Mouse (Mus musculus): ENCODE measurements around the gene Gria4.
A peak's percentile ranks its signal among the peaks of the same experiment; 100 is the strongest.
"Not testable (repeated sequence)": the region's sequence is repeated elsewhere in the genome, so short reads cannot be mapped to it uniquely, and the experiment has no call there.

Gria4 gene

DNA sequence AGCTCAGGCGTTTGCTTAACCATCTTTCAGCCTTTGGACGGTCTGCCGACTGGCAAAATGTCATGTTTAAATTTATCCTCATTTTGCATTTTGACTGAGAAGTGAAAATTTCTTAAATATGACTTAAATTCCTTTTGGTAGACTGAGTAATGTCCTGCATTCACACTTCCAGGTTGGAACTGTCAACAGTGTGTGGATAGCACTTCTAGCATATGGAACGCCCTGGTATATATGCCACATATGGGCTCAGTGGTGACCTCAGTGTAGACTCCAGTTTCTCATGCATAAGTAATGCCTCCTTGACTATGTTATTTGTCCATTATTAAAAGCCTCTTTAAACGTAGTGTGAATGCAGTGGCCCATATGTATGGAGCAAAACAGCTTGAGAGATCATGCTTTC is 222.4 kb downstream of the Gria4 start:
- no peak for DNase-seq (ENCODE audit: extremely low spot score, low spot score)

DNA sequence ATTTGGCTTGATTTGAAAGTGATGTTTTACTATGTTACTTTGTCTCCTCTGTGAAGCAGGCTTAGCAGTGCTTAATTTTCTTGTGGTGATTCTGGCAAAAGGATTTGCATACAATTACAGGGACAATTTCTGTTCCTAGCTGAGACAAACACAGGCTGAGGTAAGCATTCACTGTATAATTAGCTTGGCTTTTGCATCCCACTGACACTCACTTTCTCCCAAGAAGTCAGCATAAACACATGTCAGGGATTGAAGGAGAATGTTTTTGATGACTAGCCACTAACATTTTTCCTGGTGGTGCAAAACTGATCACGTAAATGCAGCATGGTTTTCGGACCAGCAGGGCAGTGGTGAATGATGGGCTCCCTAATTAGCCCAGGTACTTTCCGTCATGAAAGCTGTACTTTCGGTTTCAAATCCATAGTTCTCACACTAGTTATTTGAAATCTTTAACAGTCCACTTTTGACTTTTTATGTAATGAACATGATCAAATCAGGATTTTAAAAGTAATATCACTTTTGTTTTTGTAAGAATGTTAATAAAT is 240.5 kb downstream of the Gria4 start:
- no peak for DNase-seq (ENCODE audit: extremely low spot score, low spot score)

DNA sequence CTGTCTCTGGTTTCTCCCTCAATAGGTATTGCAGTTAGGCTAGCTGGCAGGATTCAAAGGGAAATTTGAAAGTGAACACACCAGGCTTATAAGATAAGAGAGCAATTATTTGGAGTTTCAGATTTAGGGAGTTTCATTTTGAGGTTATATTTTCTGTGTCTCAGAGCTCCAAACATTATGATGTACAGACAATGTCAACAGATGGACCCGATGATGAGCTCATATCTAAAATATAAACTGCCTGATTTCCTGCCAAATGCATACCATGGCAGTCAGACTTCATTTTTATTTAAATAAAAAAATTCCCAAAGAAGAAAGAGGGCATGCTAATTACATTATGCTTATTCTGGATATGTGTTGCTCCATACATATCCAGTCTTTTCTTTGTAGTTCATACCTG is 256.8 kb downstream of the Gria4 start:
- DNase-seq (ENCODE audit: extremely low spot score, low spot score) = no peak

DNA sequence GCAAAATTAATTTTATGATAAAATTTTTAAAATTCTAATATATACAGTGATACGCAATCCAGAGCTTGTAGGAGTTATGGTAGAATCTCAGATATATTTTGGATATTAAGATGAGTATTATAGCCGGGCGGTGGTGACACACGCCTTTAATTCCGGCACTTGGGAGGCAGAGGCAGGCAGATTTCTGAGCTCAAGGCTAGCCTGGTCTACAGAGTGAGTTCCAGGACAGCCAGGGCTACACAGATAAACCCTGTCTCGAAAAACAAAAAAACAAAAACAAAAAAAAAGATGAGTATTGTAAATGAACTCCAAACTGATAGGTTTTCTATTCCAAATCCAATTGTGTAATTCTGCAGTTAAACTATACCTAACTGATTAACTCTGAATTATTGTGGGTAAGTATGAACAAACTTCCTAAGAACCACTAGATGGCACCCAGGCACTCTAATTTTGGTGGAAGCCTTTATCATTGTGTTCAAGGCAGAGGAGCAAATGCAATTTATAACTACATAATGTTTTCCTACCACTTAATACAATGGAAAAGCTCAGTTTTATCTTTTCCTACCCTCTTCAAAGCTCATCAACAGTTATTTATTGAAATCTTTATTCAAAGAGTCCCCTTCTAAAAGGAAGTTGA is 259.4 kb downstream of the Gria4 start:
- no peak for DNase-seq (ENCODE audit: extremely low spot score, low spot score)

DNA sequence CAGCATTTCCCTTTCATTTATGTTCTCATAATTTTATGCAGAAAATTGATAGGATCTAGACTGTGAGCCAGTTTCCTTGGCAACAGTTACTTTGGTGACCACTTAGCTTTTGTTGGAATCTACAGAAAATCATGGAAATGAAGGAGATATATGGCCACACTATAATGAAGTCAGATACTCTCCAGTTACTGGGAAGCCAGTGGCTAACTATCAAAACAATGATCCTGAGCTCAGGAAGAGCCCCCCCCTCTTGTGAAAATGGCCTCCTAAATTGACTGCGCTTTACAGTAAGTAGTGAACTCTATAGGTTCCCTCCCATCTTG is 281.5 kb downstream of the Gria4 start:
- no peak for DNase-seq (ENCODE audit: extremely low spot score, low spot score)

DNA sequence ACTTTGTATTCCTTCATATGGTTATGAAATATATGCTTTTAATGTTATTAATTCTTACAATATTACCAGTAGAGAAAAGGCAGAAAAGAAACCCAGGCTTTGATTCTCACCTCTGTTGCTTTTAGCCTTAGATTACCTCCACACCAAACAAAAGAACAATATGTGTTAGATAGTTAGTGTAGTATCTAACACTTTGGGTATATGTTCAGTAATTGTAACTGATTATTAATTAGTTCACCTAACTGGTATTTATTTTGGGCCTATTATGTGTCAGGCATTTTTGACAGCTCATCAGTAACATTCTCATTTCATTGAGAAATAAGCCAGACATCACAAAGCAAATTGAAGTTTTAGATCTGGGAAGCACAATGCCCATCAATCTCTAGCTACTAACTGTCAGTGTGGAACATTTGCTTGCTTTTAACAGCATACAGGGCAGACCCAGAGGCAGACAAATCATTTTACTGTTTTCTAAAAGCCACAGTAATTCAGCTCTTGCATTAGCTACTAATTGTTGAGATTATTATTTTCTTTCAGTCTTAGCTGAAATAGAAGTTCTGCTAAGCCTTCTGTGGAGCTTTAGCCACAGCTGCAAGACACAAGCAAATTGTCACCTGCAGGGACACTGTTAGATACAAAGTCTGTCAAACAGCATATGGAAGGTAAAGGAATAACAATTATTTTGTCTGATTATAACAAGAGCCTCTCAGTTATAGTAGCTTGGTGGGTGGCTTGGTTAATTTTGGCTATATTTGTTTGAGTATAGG is 282.1 kb downstream of the Gria4 start:
- DNase-seq (ENCODE audit: extremely low spot score, low spot score) = no peak

DNA sequence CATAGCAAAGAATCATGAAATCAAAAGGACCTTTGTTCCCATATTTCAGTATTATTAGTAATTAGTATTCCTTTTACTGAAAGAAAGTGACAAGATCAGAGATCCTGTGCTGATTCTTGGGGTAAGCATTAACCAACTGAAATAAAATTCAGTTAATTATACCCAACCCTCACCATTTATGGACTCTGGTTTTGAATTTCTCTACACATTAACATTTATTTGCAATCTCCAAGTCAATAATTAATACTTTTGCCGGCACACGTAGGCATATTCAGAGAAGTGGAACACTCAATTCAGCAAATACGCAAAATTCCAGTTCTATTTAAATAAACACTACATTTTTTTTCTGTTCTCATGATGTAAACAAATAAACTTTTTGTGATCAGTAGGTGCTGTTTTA is 289.9 kb downstream of the Gria4 start:
- no peak for DNase-seq (ENCODE audit: extremely low spot score, low spot score)

DNA sequence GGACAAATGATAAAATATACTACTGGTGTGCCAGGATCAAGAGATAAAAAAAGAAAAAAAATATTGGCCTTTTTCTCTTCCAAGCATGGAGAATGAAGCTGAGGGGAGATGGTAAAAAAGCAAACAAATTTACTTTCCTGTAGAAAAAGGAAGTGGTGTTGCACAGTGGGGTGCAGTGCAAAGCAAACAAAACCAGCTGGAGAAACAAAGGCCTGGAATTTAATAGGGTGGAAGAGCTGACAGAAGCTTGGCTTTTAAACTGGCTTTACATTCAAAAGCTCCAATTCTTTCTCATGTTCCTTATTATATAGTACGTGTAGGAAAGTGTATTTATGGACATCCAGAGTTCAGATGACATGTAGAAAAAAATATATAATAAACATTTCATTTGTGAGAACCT is 290.9 kb downstream of the Gria4 start:
- no peak for DNase-seq (ENCODE audit: extremely low spot score, low spot score)

DNA sequence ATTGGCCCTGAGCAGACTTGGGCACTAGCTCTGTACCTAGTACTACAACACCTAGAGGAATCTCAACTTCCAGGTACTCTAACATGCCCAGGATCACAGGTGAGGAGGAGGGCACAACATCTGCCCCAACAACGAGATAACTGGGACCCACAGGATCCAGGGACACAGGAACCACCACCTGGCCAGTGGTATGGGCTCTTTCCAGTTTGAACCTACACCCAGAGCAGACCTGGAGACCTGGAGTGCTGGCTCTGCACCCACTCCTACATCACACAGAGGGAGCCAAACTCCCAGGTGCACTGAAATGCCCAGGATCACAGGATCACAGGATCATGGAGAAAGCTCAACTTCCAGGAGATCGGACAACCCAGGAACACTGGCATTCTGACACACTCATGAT is 309.6 kb downstream of the Gria4 start:
- DNase-seq (ENCODE audit: extremely low spot score, low spot score) = no peak

DNA sequence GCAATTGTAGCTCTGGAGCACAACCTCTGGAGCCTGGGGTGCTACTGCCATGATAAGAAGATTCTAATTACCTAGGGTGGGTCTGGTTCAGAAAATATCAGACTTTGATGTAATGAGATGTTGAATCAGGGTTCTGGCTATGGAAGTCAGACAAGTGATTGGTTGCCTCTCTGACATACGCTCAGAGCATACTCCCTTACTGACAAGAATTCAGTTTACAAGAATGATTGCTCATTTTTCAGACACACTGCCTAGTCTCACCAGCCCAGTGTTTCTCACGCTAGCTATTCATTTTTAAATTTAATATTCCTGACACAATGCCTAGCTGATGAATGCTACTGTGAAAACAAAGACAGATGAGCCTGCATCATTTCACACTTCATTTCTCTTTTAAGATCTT is 311.5 kb downstream of the Gria4 start:
- DNase-seq (ENCODE audit: extremely low spot score, low spot score) = no peak

DNA sequence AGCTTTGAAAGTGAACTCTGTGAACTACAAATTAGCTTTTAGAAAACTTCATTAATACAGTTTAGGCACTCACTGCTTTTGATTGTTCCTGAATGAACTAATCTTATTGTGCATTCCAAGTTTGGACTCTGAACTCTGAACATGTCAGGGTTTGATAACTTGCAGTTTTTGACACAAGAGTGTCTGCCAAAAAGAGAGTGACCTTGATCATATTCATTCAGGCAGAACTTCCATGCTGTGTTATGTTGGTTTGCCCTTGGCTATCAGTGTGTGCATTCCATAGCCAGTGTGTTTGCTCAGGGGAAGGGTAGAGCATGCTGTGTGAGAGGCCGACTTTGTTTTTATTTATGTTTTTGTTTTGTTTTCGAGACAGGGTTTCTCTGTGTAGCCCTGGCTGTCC is 325.2 kb downstream of the Gria4 start:
- no peak for DNase-seq (ENCODE audit: extremely low spot score, low spot score)

DNA sequence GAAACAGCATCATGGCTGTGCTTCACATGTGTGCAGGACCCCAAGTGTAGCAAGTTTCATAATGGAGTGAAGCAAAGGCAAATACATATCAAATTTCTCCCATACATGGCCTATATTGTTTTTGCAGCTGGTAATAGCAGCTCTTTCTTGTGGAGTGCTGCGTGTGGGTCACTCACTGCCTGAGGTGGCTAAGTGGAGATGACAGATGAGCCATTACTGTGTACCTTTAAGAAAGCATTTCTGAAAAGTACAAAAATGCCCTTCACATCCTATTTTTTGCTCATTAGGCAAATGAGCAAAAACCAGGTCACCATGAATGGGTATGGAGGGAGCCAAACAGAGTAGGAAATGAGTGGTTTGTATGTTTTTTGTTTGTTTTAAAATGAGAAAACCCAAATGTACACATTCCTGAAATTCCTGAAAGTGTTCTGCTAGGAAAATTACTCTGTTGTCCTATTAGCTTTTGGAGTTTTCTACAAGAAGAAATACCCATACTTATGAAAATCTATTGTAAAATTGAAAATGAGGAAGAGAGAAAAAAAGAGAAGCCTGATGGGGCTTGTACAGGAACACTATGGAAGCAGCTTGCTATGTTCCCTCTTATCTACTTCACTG is 336.5 kb downstream of the Gria4 start:
- DNase-seq (ENCODE audit: extremely low spot score, low spot score) = no peak

DNA sequence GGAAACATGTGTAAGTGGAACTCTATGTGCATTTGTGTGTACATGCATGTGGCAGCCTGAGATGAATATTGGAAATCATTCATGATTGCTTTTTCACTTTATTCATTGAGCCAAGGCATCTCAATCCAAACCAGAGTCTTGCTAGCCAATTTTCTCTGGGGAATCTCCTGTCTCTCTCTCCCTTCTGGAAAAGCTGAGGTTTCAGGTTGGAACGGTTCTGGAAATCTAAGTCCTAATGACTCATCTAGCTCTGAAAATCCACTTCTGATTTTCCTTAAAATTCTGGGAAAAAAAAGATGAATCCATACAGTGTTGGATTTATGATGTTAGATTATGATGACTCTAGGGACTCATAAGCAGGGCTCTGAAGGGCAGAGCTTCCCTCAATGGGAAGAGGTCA is 337.8 kb downstream of the Gria4 start:
- no peak for DNase-seq (ENCODE audit: extremely low spot score, low spot score)

DNA sequence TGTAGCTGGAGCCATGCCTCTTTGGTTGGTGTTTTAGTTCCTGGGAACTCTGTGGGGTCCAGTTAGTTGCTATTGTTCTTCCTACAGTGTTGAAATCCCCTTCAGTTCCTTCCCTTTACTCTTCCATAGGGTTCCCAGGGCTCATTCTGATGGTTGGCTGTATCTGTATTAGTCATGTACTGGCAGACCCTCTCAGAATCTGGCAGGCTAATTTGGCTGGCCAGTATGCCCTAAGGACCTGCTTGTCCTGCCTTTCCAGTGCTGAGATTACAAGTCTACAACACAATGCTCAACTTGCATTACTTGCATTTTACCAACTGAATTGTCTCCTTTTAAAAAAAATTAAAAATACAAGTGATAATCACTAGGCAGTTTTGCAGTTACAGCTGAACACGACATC is 338.4 kb downstream of the Gria4 start:
- no peak for DNase-seq (ENCODE audit: extremely low spot score, low spot score)

DNA sequence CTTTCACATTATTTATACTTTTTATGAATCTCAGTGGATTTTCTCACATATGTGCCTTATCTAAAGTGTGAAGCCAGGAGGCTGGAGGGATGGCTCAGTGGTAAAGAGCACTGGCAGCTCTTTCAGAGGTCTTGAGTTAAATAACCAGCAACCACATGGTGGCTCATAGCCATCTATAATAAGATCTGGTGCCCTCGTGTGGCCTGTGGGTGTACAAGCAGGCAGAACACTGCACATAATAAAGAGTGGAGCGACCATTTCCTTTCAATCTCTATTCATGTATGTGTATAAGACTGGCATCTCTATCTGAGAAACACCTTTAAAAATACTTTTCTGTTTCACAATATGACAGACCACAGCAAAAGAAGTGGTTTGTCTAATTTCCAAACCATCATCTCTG is 353.1 kb downstream of the Gria4 start:
- DNase-seq (ENCODE audit: extremely low spot score, low spot score) = peak; percentile 40

DNA sequence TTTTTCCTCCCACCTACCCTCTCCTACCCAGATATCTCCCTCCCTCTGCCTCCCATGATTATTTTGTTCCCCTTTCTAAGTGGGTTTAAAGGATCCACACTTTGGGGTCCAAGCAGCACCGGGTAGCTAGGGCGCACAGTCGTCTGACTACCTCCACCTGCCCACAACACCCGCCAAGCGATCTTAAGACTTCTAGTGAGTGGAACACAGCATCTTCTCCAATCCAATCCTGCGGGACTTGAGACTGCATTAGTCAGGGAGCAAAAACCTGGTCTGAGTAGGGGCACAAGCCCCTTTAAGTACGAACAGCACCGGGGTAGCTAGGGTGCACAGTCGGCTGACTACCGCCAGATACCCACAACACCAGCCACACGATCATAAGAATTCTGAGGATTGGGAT is 395.2 kb downstream of the Gria4 start:
- not testable (repeated sequence) for DNase-seq (ENCODE audit: extremely low spot score, low spot score)

DNA sequence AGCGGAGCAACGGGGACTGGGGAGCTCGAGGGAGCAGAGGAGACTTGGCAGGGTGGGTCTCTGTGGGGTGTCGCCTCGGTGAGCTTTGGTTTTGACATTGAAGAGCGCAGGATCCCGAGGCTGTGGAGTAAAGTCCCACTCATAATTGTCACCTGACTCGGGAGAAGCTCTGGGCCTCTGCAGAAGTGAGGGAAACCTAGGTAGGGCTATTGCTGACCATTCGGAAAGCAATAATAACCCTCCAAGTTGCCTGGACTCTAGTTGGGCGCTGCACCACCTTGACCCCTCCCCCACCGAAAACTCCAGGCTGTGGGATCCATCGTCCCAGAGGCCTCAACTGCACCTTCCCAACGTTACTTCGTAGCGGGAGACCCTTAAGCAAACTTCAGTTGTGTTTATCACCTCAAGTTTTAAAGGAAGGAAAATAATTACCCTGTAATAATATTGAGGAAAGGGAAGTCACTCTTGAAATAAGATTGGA is 419.4 kb downstream of the Gria4 start:
- DNase-seq (ENCODE audit: extremely low spot score, low spot score) = no peak

DNA sequence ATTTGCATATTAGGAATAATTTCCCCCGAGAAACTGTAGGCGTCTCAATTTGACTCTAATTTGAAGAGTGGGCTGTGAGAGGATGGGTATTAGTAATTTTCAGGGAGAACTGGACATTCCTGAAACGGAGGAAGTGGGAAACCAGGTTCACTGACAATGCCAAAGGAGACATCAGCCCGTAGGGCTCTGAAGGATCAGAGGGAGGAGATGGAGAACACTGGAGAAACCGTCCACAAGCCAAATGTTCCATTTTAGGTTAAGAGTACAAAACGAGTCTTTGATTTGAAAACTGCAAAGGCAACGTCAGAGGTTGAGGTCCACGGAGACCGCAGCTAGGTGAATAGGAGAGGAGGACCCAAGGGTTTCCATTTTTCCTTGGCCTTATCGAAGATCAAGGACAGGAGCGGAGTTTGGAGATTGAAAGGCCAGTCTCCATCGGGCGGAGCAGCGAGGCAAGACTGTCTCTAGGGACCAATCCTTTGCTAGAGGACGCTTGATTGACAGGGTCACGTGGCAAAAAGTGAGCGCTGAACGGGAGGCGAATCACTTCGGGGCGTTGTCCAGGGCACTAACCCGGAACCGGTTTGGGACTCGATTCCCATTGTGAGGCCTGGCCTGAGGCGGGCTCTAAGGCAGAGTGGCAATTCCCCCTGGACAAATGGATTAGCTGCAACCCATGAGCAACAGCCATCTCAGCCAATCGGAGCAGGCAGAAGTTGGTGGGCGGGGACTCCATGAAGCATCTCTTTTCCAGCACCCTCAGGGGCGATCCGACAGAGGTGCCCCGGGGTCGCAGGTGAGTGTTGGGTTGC is 420.0 kb downstream of the Gria4 start, which contains the start of gene Msantd4:
Gene Msantd4 (plus strand): TSS at position 735 of the 812 bp plus-strand sequence.
- DNase-seq (ENCODE audit: extremely low spot score, low spot score) = peak; percentile 95
